Mouse (Mus musculus) CH12.LX (cell line): ENCODE results near the gene Bcat1. TPM values are rescaled to one million over a fixed set of nuclear protein-coding genes. Genes with fewer than 3 reads are reported as not detected.

ENCODE experiments used
- DNase-seq: peaks from one replicate; pipeline ENCODE4 v3.0.0-alpha.2; 2013; ENCODE audit errors: extremely low read depth
- H3K27ac ChIP-seq: 2 replicates; pipeline ENCODE4 v1.5.1; 2012; ENCODE audit warnings: low read depth, mild to moderate bottlenecking, control low read depth, moderate library complexity; ENCODE audit not compliant: insufficient read depth
- H3K27me3 ChIP-seq: replicated peaks from 2 replicates; pipeline ENCODE3; 2012; ENCODE audit warnings: inconsistent platforms
- H3K36me3 ChIP-seq, 2 experiments: replicated peaks in 1 of 2; 2 replicates each; pipeline versions ENCODE3 to v1.6.1; 2012; ENCODE audit warnings: inconsistent platforms in 1 of 2, low read length in 1 of 2, mild to moderate bottlenecking in 1 of 2, mixed read lengths in 1 of 2, moderate library complexity in 1 of 2; ENCODE audit not compliant: control insufficient read depth in 1 of 2, insufficient read depth in 1 of 2
- H3K4me1 ChIP-seq, 2 experiments: 2 replicates each; pipeline ENCODE4 v1.6.1; 2012; ENCODE audit warnings: inconsistent platforms in 1 of 2, moderate library complexity in 1 of 2; ENCODE audit not compliant: insufficient read depth in 2 of 2, control insufficient read depth in 1 of 2
- H3K4me2 ChIP-seq: 2 replicates; pipeline ENCODE4 v1.6.1; 2012; ENCODE audit warnings: low read depth, mild to moderate bottlenecking, control low read depth; ENCODE audit not compliant: poor library complexity, insufficient read depth, severe bottlenecking
- H3K4me3 ChIP-seq, 3 experiments: fragments of 150-350 bp in 1 of 3; sonication (generic) in 1 of 3; replicated peaks in 1 of 3; 2 replicates each; pipeline versions ENCODE3 to v1.5.1; 2011 to 2012; ENCODE audit warnings: low read depth in 2 of 3, low read length in 2 of 3, mild to moderate bottlenecking in 2 of 3, moderate library complexity in 2 of 3, control low read depth in 1 of 3, improper control_type of control experiment in 1 of 3, inconsistent platforms in 1 of 3, mixed read lengths in 1 of 3; ENCODE audit not compliant: poor library complexity in 1 of 3
- H3K79me2 ChIP-seq: replicated peaks from 2 replicates; pipeline ENCODE4 v1.6.1; 2012; ENCODE audit warnings: mild to moderate bottlenecking, moderate library complexity; ENCODE audit not compliant: control insufficient read depth, poor library complexity, insufficient read depth, severe bottlenecking; ENCODE audit errors: extremely low read depth
- H3K9ac ChIP-seq: 2 replicates; pipeline ENCODE4 v1.6.1; 2012; ENCODE audit warnings: low read depth, mild to moderate bottlenecking, control low read depth, moderate library complexity; ENCODE audit not compliant: insufficient read depth
- H3K9me3 ChIP-seq: replicated peaks from 2 replicates; pipeline ENCODE3; 2012; ENCODE audit warnings: low read length, inconsistent platforms, mixed read lengths
- BHLHE40 ChIP-seq: IDR thresholded peaks from 2 replicates; pipeline ENCODE4 v1.6.1; 2011; ENCODE audit warnings: mild to moderate bottlenecking, low read depth, low read length, improper control_type of control experiment
- CHD1 ChIP-seq: IDR thresholded peaks from 2 replicates; pipeline ENCODE4 v1.6.1; 2012; ENCODE audit warnings: low read depth, low read length, improper control_type of control experiment, inconsistent platforms
- CHD2 ChIP-seq: IDR thresholded peaks from 2 replicates; pipeline ENCODE4 v1.6.1; 2011; ENCODE audit warnings: low read length, improper control_type of control experiment
- CTCF ChIP-seq, 2 experiments: IDR thresholded peaks in 1 of 2; conservative IDR thresholded peaks in 1 of 2; 2 replicates each; pipeline ENCODE4 v1.5.1; 2011 to 2012; ENCODE audit warnings: low read depth in 2 of 2, low read length in 2 of 2, improper control_type of control experiment in 1 of 2, inconsistent platforms in 1 of 2, mild to moderate bottlenecking in 1 of 2, moderate library complexity in 1 of 2
- E2F4 ChIP-seq: IDR thresholded peaks from 2 replicates; pipeline ENCODE4 v1.6.1; 2011; ENCODE audit warnings: low read depth, low read length, improper control_type of control experiment; ENCODE audit not compliant: insufficient replicate concordance
- ELF1 ChIP-seq: IDR thresholded peaks from 2 replicates; pipeline ENCODE4 v1.6.1; 2014; ENCODE audit warnings: low read depth, mild to moderate bottlenecking, inconsistent platforms, low read length, improper control_type of control experiment
- EP300 ChIP-seq: IDR thresholded peaks from 2 replicates; pipeline ENCODE4 v1.6.1; 2011; ENCODE audit warnings: low read length, improper control_type of control experiment
- ETS1 ChIP-seq: conservative IDR thresholded peaks from 2 replicates; pipeline ENCODE4 v1.6.1; 2012; ENCODE audit warnings: low read depth, mild to moderate bottlenecking, inconsistent platforms, low read length, improper control_type of control experiment, moderate library complexity
- GABPA ChIP-seq: IDR thresholded peaks from 2 replicates; pipeline ENCODE4 v1.6.1; 2012; ENCODE audit warnings: low read depth, low read length, improper control_type of control experiment, inconsistent platforms; ENCODE audit not compliant: insufficient replicate concordance
- HCFC1 ChIP-seq: IDR thresholded peaks from 2 replicates; pipeline ENCODE4 v1.6.1; 2012; ENCODE audit warnings: low read depth, mild to moderate bottlenecking, inconsistent platforms, low read length, improper control_type of control experiment
- IRF4 ChIP-seq: IDR thresholded peaks from 2 replicates; pipeline ENCODE4 v1.6.1; 2014; ENCODE audit warnings: low read depth, mild to moderate bottlenecking, inconsistent platforms, low read length, improper control_type of control experiment
- JUN ChIP-seq: IDR thresholded peaks from 2 replicates; pipeline ENCODE4 v1.6.1; 2011; ENCODE audit warnings: low read depth, mild to moderate bottlenecking, low read length, improper control_type of control experiment, moderate library complexity; ENCODE audit not compliant: insufficient read depth
- JUND ChIP-seq: conservative IDR thresholded peaks from 2 replicates; pipeline ENCODE4 v1.6.1; 2011; ENCODE audit warnings: low read depth, low read length, improper control_type of control experiment
- KAT2A ChIP-seq: IDR thresholded peaks from 2 replicates; pipeline ENCODE4 v1.6.1; 2012; ENCODE audit warnings: low read length, improper control_type of control experiment, inconsistent platforms; ENCODE audit not compliant: insufficient replicate concordance
- MAFK ChIP-seq: IDR thresholded peaks from 2 replicates; pipeline ENCODE4 v1.6.1; 2011; ENCODE audit warnings: low read length, improper control_type of control experiment; ENCODE audit not compliant: insufficient replicate concordance
- MAX ChIP-seq: IDR thresholded peaks from 2 replicates; pipeline ENCODE4 v1.6.1; 2011; ENCODE audit warnings: low read length, improper control_type of control experiment
- MAZ ChIP-seq: IDR thresholded peaks from 2 replicates; pipeline ENCODE4 v1.6.1; 2012; ENCODE audit warnings: low read depth, mild to moderate bottlenecking, inconsistent platforms, low read length, improper control_type of control experiment, moderate library complexity
- MEF2A ChIP-seq: IDR thresholded peaks from 2 replicates; pipeline ENCODE4 v1.6.1; 2014; ENCODE audit warnings: low read depth, mild to moderate bottlenecking, inconsistent platforms, low read length, improper control_type of control experiment, borderline replicate concordance
- MXI1 ChIP-seq: IDR thresholded peaks from 2 replicates; pipeline ENCODE4 v1.6.1; 2011; ENCODE audit warnings: mild to moderate bottlenecking, low read depth, low read length, improper control_type of control experiment
- MYC ChIP-seq: IDR thresholded peaks from 2 replicates; pipeline ENCODE4 v1.6.1; 2011; ENCODE audit warnings: low read depth, mild to moderate bottlenecking, improper control_type of control experiment, low read length
- NELFE ChIP-seq: IDR thresholded peaks from 2 replicates; pipeline ENCODE4 v1.6.1; 2011; ENCODE audit warnings: low read depth, low read length, improper control_type of control experiment
- NRF1 ChIP-seq: IDR thresholded peaks from 2 replicates; pipeline ENCODE4 v1.6.1; 2014; ENCODE audit warnings: low read depth, mild to moderate bottlenecking, inconsistent platforms, low read length, improper control_type of control experiment, moderate library complexity
- PAX5 ChIP-seq: IDR thresholded peaks from 2 replicates; pipeline ENCODE4 v1.6.1; 2012; ENCODE audit warnings: low read length, inconsistent platforms, mixed read lengths
- POLR2A ChIP-seq: IDR thresholded peaks from 2 replicates; pipeline ENCODE4 v1.6.1; 2011; ENCODE audit warnings: low read depth, mild to moderate bottlenecking, improper control_type of control experiment, low read length
- POLR2AphosphoS2 ChIP-seq: IDR thresholded peaks from 2 replicates; pipeline ENCODE4 v1.6.1; 2011; ENCODE audit warnings: low read depth, low read length, improper control_type of control experiment
- RAD21 ChIP-seq: IDR thresholded peaks from 2 replicates; pipeline ENCODE4 v1.6.1; 2011; ENCODE audit warnings: low read depth, mild to moderate bottlenecking, low read length, improper control_type of control experiment, moderate library complexity
- RCOR1 ChIP-seq: conservative IDR thresholded peaks from 2 replicates; pipeline ENCODE4 v1.6.1; 2012; ENCODE audit warnings: low read depth, mild to moderate bottlenecking, inconsistent platforms, low read length, improper control_type of control experiment
- SIN3A ChIP-seq: IDR thresholded peaks from 2 replicates; pipeline ENCODE4 v1.6.1; 2012; ENCODE audit warnings: low read length, improper control_type of control experiment, inconsistent platforms
- SMC3 ChIP-seq: IDR thresholded peaks from 2 replicates; pipeline ENCODE4 v1.6.1; 2011; ENCODE audit warnings: low read depth, low read length, improper control_type of control experiment
- TBP ChIP-seq: conservative IDR thresholded peaks from 2 replicates; pipeline ENCODE4 v1.6.1; 2011; ENCODE audit warnings: low read depth, low read length, improper control_type of control experiment
- TCF12 ChIP-seq: IDR thresholded peaks from 2 replicates; pipeline ENCODE4 v1.6.1; 2014; ENCODE audit warnings: low read depth, mild to moderate bottlenecking, inconsistent platforms, low read length, improper control_type of control experiment
- UBTF ChIP-seq: IDR thresholded peaks from 2 replicates; pipeline ENCODE4 v1.6.1; 2012; ENCODE audit warnings: low read depth, mild to moderate bottlenecking, inconsistent platforms, low read length, improper control_type of control experiment, moderate library complexity
- USF1 ChIP-seq: IDR thresholded peaks from 2 replicates; pipeline ENCODE4 v1.6.1; 2014; ENCODE audit warnings: low read depth, mild to moderate bottlenecking, inconsistent platforms, low read length, improper control_type of control experiment
- USF2 ChIP-seq: conservative IDR thresholded peaks from 2 replicates; pipeline ENCODE4 v1.6.1; 2011; ENCODE audit warnings: low read depth, low read length, improper control_type of control experiment
- ZC3H11A ChIP-seq: IDR thresholded peaks from 2 replicates; pipeline ENCODE4 v1.6.1; 2012; ENCODE audit warnings: low read depth, mild to moderate bottlenecking, inconsistent platforms, low read length, improper control_type of control experiment
- ZKSCAN1 ChIP-seq: IDR thresholded peaks from 2 replicates; pipeline ENCODE4 v1.6.1; 2012; ENCODE audit warnings: low read depth, inconsistent platforms, low read length, improper control_type of control experiment, borderline replicate concordance
- ZMIZ1 ChIP-seq: IDR thresholded peaks from 2 replicates; pipeline ENCODE4 v1.6.1; 2012; ENCODE audit warnings: low read depth, mild to moderate bottlenecking, inconsistent platforms, low read length, improper control_type of control experiment
- ZNF384 ChIP-seq: IDR thresholded peaks from 2 replicates; pipeline ENCODE4 v1.6.1; 2012; ENCODE audit warnings: low read depth, low read length, improper control_type of control experiment, inconsistent platforms
- dilution Hi-C: fragments of 300-500 bp; cut with MboI; formaldehyde crosslinking; loops from 2 replicates; pipeline ENCODE4 v1.14.3; 2020; ENCODE audit warnings: low sequenced_read_pairs; ENCODE audit not compliant: extremely low pct_unique_long_range_greater_than_20kb, extremely low pct_ligation_motif_present
- in situ Hi-C: fragments of 300-500 bp; cut with MboI; formaldehyde crosslinking; loops from 3 replicates; pipeline ENCODE4 v1.14.3; 2019; ENCODE audit warnings: low sequenced_read_pairs, low pct_ligation_motif_present, low pct_unique_long_range_greater_than_20kb, mixed read lengths
- polyA plus RNA-seq: library from polyadenylated mRNA; unstranded; fragments of >175 nt; gene quantifications from 2 replicates; pipeline ENCODE4 v1.2.1, GENCODE M21; 2012; ENCODE audit warnings: low read depth; ENCODE audit not compliant: insufficient read length
- total RNA-seq, 2 experiments: library from RNA; depleted of rRNA; stranded (reverse); fragments of 300-350 nt in 1 of 2; fragments of >200 nt in 1 of 2; gene quantifications; 2 replicates each; pipeline ENCODE4 v1.2.3; 2012 to 2014

The Bcat1 gene
- total and polyA plus RNA-seq, 3 experiments: 141 to 199 (median 176) TPM

DNA sequence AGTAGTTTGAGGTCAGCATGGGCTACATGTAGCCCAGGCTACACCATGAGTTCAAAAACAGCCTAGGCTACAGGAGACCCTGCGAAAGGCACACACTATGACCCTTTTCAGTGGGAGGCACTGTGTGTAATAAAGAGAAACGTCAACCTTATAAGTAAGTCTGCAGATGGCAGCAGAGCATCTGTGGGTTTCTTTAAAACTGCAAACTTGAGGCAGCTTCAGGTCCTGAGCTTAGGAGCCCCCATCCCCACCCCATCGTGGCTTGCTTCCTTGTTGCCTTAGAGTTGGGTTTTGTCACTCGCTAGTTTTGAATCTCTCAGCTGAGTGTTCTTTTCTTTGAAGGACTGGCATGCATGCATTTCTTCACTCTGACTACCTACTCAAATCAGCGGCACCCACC is 14.9 kb upstream of the Bcat1 start:
- H3K9me3 ChIP-seq: no peaks in the 10 kb centered on the region
- DNase-seq: peak; percentile 73
- peaks cover 20 to 61% of the 10 kb centered on the region in 2 experiments for H3K4me1 ChIP-seq
- H3K4me3 ChIP-seq: peak overlapping the region in 1 of 3 experiments; percentile 19
- H3K79me2 ChIP-seq: no peaks in the 10 kb centered on the region
- no peak overlapping the region for H3K27ac ChIP-seq
- no peaks in the 10 kb centered on the region for H3K36me3 ChIP-seq
- no peak overlapping the region for H3K9ac ChIP-seq
- no peaks in the 10 kb centered on the region for H3K27me3 ChIP-seq
- H3K4me2 ChIP-seq: 0 out of 2 replicates have a peak overlapping the region, but pooled peaks have one; percentile 8
- dilution Hi-C loops: no loop called here
- in situ Hi-C loops: loop anchor here (5.0 kb wide), 3 partner anchors 41 to 256 kb away; no protein-coding TSS in a partner anchor
- TF ChIP-seq TBP (no peak), KAT2A (no peak), RAD21 (peak; percentile 85), ELF1 (no peak; the same call in 1 of the 2 replicates), NELFE (no peak), EP300 (no peak), PAX5 (no peak), CTCF (conservative IDR thresholded peaks at IDR 0.05 in 1 of 2, IDR thresholded peaks at IDR 0.05 in 1 of 2; ENCODE audit: low read depth in 2 of 2, low read length in 2 of 2) (peak in 1 of 2 experiments; percentile 75; a peak in 2 of 4 replicates), BHLHE40 (no peak), IRF4 (no peak), E2F4 (no peak), MAX (no peak), NRF1 (no peak), USF2 (no peak), RCOR1 (no peak), ZNF384 (no peak), USF1 (no peak), ETS1 (no peak), MAFK (no peak), MEF2A (0 out of 2 replicates have a peak, but pooled peaks have one; percentile 24), HCFC1 (no peak), GABPA (no peak), MYC (no peak), MAZ (no peak), ZKSCAN1 (no peak), SMC3 (peak; percentile 83), POLR2AphosphoS2 (no peak), ZC3H11A (peak; percentile 65), SIN3A (no peak), MXI1 (no peak), JUN (no peak), UBTF (no peak), ZMIZ1 (no peak), CHD2 (no peak), TCF12 (no peak), JUND (no peak), CHD1 (no peak), POLR2A (no peak)
